Mouse (Mus musculus): ENCODE results near the gene Grb10. TPM values are rescaled to one million over a fixed set of nuclear protein-coding genes. Genes with fewer than 3 reads are reported as not detected.

Gene Grb10
- polyA plus RNA-seq, 1 experiment from 2014 or later: 45.9 TPM

GRCm38 (mm10) chr11:11885921-11886320 is 152.6 kb downstream of the Grb10 start:
- no peak for ATAC-seq
- H3K4me1 ChIP-seq (replicated peaks; ENCODE audit: control insufficient read depth, insufficient read depth, low read length): peaks cover 3% of the 10 kb centered on the region; the same call in 1 of the 2 replicates
- H3K4me3 ChIP-seq (ENCODE audit: low read depth, low read length): no peak overlapping the region
- 29% methylated on average over 3 of the region's 3 CpGs for WGBS
- no peak for TF ChIP-seq CTCF (IDR thresholded peaks at IDR 0.05; ENCODE audit: low read depth)
- H3K4me2 ChIP-seq (replicated peaks; ENCODE audit: low read depth): no peak overlapping the region
- H3K9ac ChIP-seq (ENCODE audit: low read depth, low read length): no peak overlapping the region
- H3K9me3 ChIP-seq (ENCODE audit: control insufficient read depth): no peaks in the 10 kb centered on the region
- H3K36me3 ChIP-seq (ENCODE audit: control insufficient read depth, insufficient read depth): no peaks in the 10 kb centered on the region
- no peak overlapping the region for H3K27ac ChIP-seq (ENCODE audit: low read depth, low read length)
- H3K27me3 ChIP-seq (replicated peaks; ENCODE audit: control insufficient read depth, insufficient read depth, low read length): no peaks in the 10 kb centered on the region

GRCm38 (mm10) chr11:11885246-11885643 is 153.2 kb downstream of the Grb10 start:
- Histone ChIP-seq H3K9ac (ENCODE audit: low read depth, low read length) (no peak overlapping the region), H3K36me3 (ENCODE audit: control insufficient read depth, insufficient read depth) (no peaks in the 10 kb centered on the region), H3K27ac (ENCODE audit: low read depth, low read length) (no peak overlapping the region), H3K27me3 (replicated peaks; ENCODE audit: control insufficient read depth, insufficient read depth, low read length) (no peaks in the 10 kb centered on the region), H3K4me1 (replicated peaks; ENCODE audit: control insufficient read depth, insufficient read depth, low read length) (peaks cover 3% of the 10 kb centered on the region; the same call in 1 of the 2 replicates), H3K4me3 (ENCODE audit: low read depth, low read length) (no peak overlapping the region), H3K9me3 (ENCODE audit: control insufficient read depth) (no peaks in the 10 kb centered on the region), H3K4me2 (replicated peaks; ENCODE audit: low read depth) (no peak overlapping the region)
- WGBS: 41% methylated on average over 4 of the region's 4 CpGs
- TF ChIP-seq CTCF (IDR thresholded peaks at IDR 0.05; ENCODE audit: low read depth): no peak
- no peak for ATAC-seq

DNA sequence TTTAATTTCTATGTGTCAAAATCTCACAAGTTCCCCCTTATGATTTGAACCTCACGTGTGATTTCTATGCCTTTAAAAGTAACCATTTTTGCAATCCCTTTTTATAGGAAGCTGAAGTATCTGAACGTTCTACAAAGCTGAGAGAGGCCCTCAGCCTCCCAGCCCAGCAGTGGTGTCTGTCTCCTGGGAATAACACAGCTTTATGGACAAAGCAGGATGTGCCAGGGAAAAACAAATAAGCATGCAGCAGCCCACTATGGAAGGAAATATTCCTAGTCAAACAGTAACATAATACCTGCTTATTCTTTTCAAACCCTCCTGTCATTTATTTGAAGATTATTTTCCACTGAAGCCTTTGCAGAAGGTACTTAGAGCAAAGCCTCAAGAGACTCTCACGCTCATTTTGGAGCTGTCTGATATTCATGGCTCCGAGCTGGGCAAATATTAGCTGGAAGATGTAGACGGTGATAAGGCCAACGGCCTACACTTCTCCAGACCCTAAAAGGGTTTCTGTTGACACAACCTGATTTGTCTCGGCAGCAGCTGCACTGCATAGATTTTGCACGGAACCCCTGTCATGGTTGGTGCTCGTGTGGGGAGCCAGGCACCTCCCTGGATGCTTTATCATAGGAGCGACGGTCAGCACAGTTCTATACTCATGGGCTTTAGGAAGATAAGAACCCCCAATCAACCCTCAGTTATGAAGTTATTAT is 153.8 kb downstream of the Grb10 start:
- no peak overlapping the region for H3K4me2 ChIP-seq (replicated peaks; ENCODE audit: low read depth)
- no peak for ATAC-seq
- no peaks in the 10 kb centered on the region for H3K36me3 ChIP-seq (ENCODE audit: control insufficient read depth, insufficient read depth)
- no peak overlapping the region for H3K4me3 ChIP-seq (ENCODE audit: low read depth, low read length)
- no peak for TF ChIP-seq CTCF (IDR thresholded peaks at IDR 0.05; ENCODE audit: low read depth)
- peaks cover 6% of the 10 kb centered on the region; the same call in 1 of the 2 replicates for H3K4me1 ChIP-seq (replicated peaks; ENCODE audit: control insufficient read depth, insufficient read depth, low read length)
- H3K27ac ChIP-seq (ENCODE audit: low read depth, low read length): no peak overlapping the region
- H3K27me3 ChIP-seq (replicated peaks; ENCODE audit: control insufficient read depth, insufficient read depth, low read length): no peaks in the 10 kb centered on the region
- H3K9ac ChIP-seq (ENCODE audit: low read depth, low read length): no peak overlapping the region
- no peaks in the 10 kb centered on the region for H3K9me3 ChIP-seq (ENCODE audit: control insufficient read depth)
- 29% methylated on average over 11 of the region's 11 CpGs for WGBS

GRCm38 (mm10) chr11:11881783-11882155 is 156.7 kb downstream of the Grb10 start:
- TF ChIP-seq CTCF (IDR thresholded peaks at IDR 0.05; ENCODE audit: low read depth): no peak
- no peak overlapping the region for H3K4me2 ChIP-seq (replicated peaks; ENCODE audit: low read depth)
- H3K4me3 ChIP-seq (ENCODE audit: low read depth, low read length): no peak overlapping the region
- WGBS: 76% methylated on average over 1 of the region's 1 CpGs
- no peaks in the 10 kb centered on the region for H3K9me3 ChIP-seq (ENCODE audit: control insufficient read depth)
- H3K36me3 ChIP-seq (ENCODE audit: control insufficient read depth, insufficient read depth): no peaks in the 10 kb centered on the region
- no peak overlapping the region for H3K9ac ChIP-seq (ENCODE audit: low read depth, low read length)
- peaks cover 15% of the 10 kb centered on the region for H3K4me1 ChIP-seq (replicated peaks; ENCODE audit: control insufficient read depth, insufficient read depth, low read length)
- no peak for ATAC-seq
- no peak overlapping the region for H3K27ac ChIP-seq (ENCODE audit: low read depth, low read length)
- no peaks in the 10 kb centered on the region for H3K27me3 ChIP-seq (replicated peaks; ENCODE audit: control insufficient read depth, insufficient read depth, low read length)

GRCm38 (mm10) chr11:11881026-11881782 is 157.3 kb downstream of the Grb10 start:
- H3K27me3 ChIP-seq (replicated peaks; ENCODE audit: control insufficient read depth, insufficient read depth, low read length): no peaks in the 10 kb centered on the region
- 62% methylated on average over 13 of the region's 13 CpGs for WGBS
- H3K9me3 ChIP-seq (ENCODE audit: control insufficient read depth): no peaks in the 10 kb centered on the region
- no peak for TF ChIP-seq CTCF (IDR thresholded peaks at IDR 0.05; ENCODE audit: low read depth)
- no peak overlapping the region for H3K9ac ChIP-seq (ENCODE audit: low read depth, low read length)
- no peaks in the 10 kb centered on the region for H3K36me3 ChIP-seq (ENCODE audit: control insufficient read depth, insufficient read depth)
- no peak overlapping the region for H3K4me3 ChIP-seq (ENCODE audit: low read depth, low read length)
- no peak overlapping the region for H3K4me2 ChIP-seq (replicated peaks; ENCODE audit: low read depth)
- ATAC-seq: no peak
- H3K27ac ChIP-seq (ENCODE audit: low read depth, low read length): no peak overlapping the region
- peaks cover 15% of the 10 kb centered on the region for H3K4me1 ChIP-seq (replicated peaks; ENCODE audit: control insufficient read depth, insufficient read depth, low read length)

Other genes with a start within 250 kb of the Grb10 start
- 8.1 and 8.3 TPM in 2 replicates for gene Fignl1, start 229.7 kb downstream of the Grb10 start, polyA plus RNA-seq (2015; fragmentation: Nextera tagmentation; extraction: Ambion mirVana)
- gene Ddc, start 140.5 kb downstream of the Grb10 start, polyA plus RNA-seq (2015; fragmentation: Nextera tagmentation; extraction: Ambion mirVana): 19.2 and 20.9 TPM in 2 replicates

Data from intestine, postnatal 0 days (tissue).